Mouse (Mus musculus): Measurements from ENCODE around the gene Arhgap8. TPM values are rescaled to one million over a fixed set of nuclear protein-coding genes. Genes with fewer than 3 reads are reported as not detected.

Arhgap8 gene
- total RNA-seq (2023): 0.38 TPM

DNA sequence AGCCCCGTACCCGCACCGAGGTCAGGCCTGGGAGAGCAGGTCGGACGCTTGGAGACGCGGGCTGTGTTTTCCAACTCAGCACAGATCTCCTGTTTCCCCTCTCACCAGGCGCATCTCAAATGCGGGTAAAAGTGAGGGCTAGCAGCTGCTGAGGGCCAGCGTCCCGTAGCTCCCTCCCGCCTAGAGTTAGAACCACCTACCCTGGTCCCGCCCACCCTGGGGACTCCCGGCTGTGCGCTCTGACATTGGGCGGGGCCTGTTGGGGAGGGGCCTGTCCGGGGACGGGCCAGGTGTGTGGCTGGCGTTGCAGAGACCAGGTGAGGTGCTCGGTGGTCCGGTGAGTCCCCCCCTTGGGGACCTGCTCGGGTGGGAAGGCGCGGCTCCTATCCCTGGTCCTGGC, at the start of gene Arhgap8:
Gene Arhgap8, plus strand, starts transcription at position 262 of the 400 bp plus-strand sequence.

Other genes starting within 250 kb of the Arhgap8 start
- gene Rtl6, start 162.2 kb upstream of the Arhgap8 start, total RNA-seq (2023): 5.8 TPM
- gene Prr5, start 50.4 kb upstream of the Arhgap8 start, total RNA-seq (2023): 4.2 TPM
- gene Phf21b, start 136.0 kb downstream of the Arhgap8 start, total RNA-seq (2023): 6.0 TPM
- gene Gm29666, start 200.0 kb downstream of the Arhgap8 start, total RNA-seq (2023): 0.38 TPM
- gene Nup50, start 203.4 kb downstream of the Arhgap8 start, total RNA-seq (2023): 83.7 TPM